Mouse (Mus musculus) liver, embryonic 14.5 days (tissue): Measurements from ENCODE around the gene Gatm.

ENCODE experiments used
- CTCF ChIP-seq: IDR thresholded peaks from 2 replicates; pipeline ENCODE4 v1.5.1; 2016; ENCODE audit warnings: antibody characterized with exemption, low read depth, control low read depth
- EP300 ChIP-seq: IDR thresholded peaks from 2 replicates; pipeline ENCODE4 v1.6.1; 2016; ENCODE audit warnings: antibody characterized with exemption, low read depth

DNA sequence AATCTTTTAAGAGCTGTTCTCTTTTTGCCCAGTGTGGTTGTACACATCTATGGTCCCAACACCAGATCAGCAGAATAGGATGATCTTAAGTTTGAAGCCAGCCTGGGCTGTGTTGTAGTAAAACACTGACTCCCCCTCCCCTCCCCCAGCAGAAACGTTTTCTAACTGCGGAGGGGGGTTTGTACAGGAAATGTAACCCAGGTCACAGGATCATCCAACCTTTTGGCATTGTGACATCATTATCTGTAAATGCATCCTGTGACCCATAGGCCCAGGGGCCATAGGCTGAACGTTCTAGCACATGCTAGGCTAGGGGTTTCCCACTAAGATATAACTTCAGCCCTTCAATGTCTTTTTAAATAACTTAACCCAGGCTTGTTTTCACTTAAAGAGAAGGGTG, 25.6 kb upstream of the Gatm start, which contains the start of gene AA467197:
- no peak for TF ChIP-seq CTCF
- TF ChIP-seq EP300 = no peak
